Mouse (Mus musculus): ENCODE data around the gene Fam173a.

DNA sequence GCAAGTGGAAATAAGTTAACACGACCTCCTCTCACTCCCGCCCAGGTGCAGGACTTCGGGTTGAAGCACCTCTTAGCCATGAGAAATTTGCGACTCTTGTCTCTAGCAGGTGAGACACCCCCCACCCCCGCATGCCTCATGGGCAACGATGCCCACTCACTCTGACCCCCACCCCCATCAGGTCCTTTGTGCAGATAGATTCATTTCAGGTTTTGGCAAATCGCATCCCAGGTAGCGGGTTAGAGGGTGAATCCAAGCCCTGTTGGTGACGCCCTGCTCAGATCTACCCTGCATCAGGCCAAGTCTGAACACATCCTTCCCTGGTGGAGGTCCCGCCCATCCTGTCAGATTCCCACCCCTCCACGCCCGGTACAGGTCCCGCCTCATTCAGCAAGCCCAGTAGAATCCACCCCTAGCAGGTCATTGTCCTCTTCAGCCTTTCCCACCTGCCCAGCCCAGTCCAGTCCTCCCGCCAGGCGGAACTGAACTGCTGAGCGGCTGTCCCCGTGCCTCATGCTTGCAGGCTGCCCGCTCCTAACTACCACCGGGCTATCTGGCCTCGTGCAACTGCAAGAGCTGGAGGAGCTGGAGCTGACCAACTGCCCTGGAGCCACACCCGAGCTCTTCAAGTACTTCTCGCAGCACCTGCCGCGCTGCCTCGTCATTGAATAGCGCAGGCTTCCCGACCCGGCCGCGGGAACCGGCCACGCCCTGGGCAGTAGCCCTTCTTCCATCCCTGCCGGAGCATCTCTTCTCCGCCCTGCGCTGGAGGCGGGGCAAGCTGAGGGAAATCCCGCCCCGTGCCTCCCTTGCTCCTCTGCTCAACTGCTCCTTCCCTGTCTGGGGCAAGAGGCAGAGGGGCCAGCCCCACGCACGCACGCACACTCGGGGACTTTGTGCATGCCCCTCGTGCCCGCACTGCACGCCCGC, 26.4 kb upstream of the Fam173a start:
- TF ChIP-seq POLR2A (IDR thresholded peaks at IDR 0.05; ENCODE audit: borderline replicate concordance, low read depth, low read length) (no peak), CTCF (IDR thresholded peaks at IDR 0.05; ENCODE audit: low read depth, low read length) (no peak)

Measured in bone marrow macrophage, adult 2 months (primary cell).